Mouse (Mus musculus): ENCODE measurements around the gene 2900026A02Rik.

- TF ChIP-seq CTCF (IDR thresholded peaks at IDR 0.05; ENCODE audit: borderline replicate concordance, extremely low read depth, insufficient read depth, insufficient read length): no peak
- no peak for TF ChIP-seq POLR2A (IDR thresholded peaks at IDR 0.05; ENCODE audit: borderline replicate concordance, extremely low read depth, insufficient read depth, insufficient read length, poor library complexity, severe bottlenecking)
Measured at GRCm38 (mm10) chr5:113105035-113105434, 116.0 kb downstream of the 2900026A02Rik start.

Data from brain, embryonic 14.5 days (tissue).